In genomic region chr6:53563546-53564185, GRCm38 (mm10) we compare ENCODE assay signal across 29 mouse cellular contexts.
DNase-seq lines count a peak whose midpoint lies in the region; ATAC-seq lines count a peak whose summit lies in the region.
"Had no signal": no experiment of that assay in that cellular context is flagged by ENCODE, and none has a peak within 500 bp of the region (broad histone marks: within the 10 kb centered on the region; RNA-seq: fewer than 3 reads in every experiment).

No protein-coding gene starts in this region.

- ATAC-seq in stomach, embryonic 16.5 days (ENCODE audit: insufficient read depth, low FRiP score) = peak; percentile 25; the same call in 1 of the 2 replicates
- no peak for ATAC-seq in neural tube, embryonic 15.5 days (ENCODE audit: low FRiP score)
- ATAC-seq: intestine, embryonic 16.5 days had no signal

- peak; percentile 58 for DNase-seq in heart, adult 11 months
- DNase-seq in heart, postnatal 36 days = no peak
- DNase-seq in lung, postnatal 36 days = peak; percentile 30
- DNase-seq in lung, postnatal 25 days (ENCODE audit: low spot score) = no peak
- DNase-seq in embryonic facial prominence, embryonic 10.5 days (ENCODE audit: low spot score) = no peak
- DNase-seq in heart, adult 9 months (ENCODE audit: low spot score in 2 of 2) = no peak
- DNase-seq: adrenal gland, adult 8-10 months; cerebellum, adult 8-10 months; cerebellum, postnatal 25 days; gastrocnemius, postnatal 10 days; kidney, adult 8-10 months; kidney, postnatal 4 days; retina, postnatal 1 day; right cerebral cortex, postnatal 25 days; thymus, adult 18-20 months; thymus, postnatal 25 days had no signal

- H3K4me2 ChIP-seq in stomach, embryonic 16.5 days (ENCODE audit: low read depth, low read length) = no peak overlapping the region
- no peak overlapping the region for H3K4me2 ChIP-seq in neural tube, embryonic 15.5 days
- H3K4me2 ChIP-seq: embryonic facial prominence, embryonic 12.5 days; heart, embryonic 15.5 days; hindbrain, embryonic 12.5 days; liver, embryonic 11.5 days; midbrain, embryonic 12.5 days; neural tube, embryonic 13.5 days; stomach, embryonic 15.5 days had no signal

- H3K4me3 ChIP-seq in embryonic facial prominence, embryonic 10.5 days = no peak overlapping the region
- no peak overlapping the region for H3K4me3 ChIP-seq in stomach, embryonic 16.5 days (replicated peaks; ENCODE audit: low read length)
- no peak overlapping the region for H3K4me3 ChIP-seq in neural tube, embryonic 15.5 days (replicated peaks)
- H3K4me3 ChIP-seq: embryonic facial prominence, embryonic 12.5 days; erythroblast, embryonic 14.5 days; heart, adult 2 months; heart, embryonic 15.5 days; hindbrain, embryonic 12.5 days; midbrain, embryonic 12.5 days; neural tube, embryonic 13.5 days; stomach, embryonic 15.5 days had no signal

- H3K9me3 ChIP-seq in embryonic facial prominence, embryonic 10.5 days = no peaks in the 10 kb centered on the region
- no peaks in the 10 kb centered on the region for H3K9me3 ChIP-seq in stomach, embryonic 16.5 days (replicated peaks; ENCODE audit: control insufficient read depth, low read length)
- no peaks in the 10 kb centered on the region for H3K9me3 ChIP-seq in neural tube, embryonic 15.5 days (replicated peaks)
- H3K9me3 ChIP-seq: embryonic facial prominence, embryonic 12.5 days; heart, embryonic 15.5 days; hindbrain, embryonic 12.5 days; midbrain, embryonic 12.5 days; neural tube, embryonic 13.5 days; stomach, embryonic 15.5 days had no signal

- H3K9ac ChIP-seq in stomach, embryonic 16.5 days (ENCODE audit: low read length) = no peak overlapping the region
- no peak overlapping the region for H3K9ac ChIP-seq in neural tube, embryonic 15.5 days (replicated peaks)
- H3K9ac ChIP-seq: embryonic facial prominence, embryonic 12.5 days; heart, embryonic 15.5 days; hindbrain, embryonic 12.5 days; midbrain, embryonic 12.5 days; neural tube, embryonic 13.5 days; stomach, embryonic 15.5 days had no signal

- intact Hi-C loops in heart, postnatal 36 days (cut with DNase I) = no loop called here

- no peaks in the 10 kb centered on the region for H3K27me3 ChIP-seq in embryonic facial prominence, embryonic 10.5 days (replicated peaks; ENCODE audit: low read depth, poor library complexity, severe bottlenecking)
- no peaks in the 10 kb centered on the region for H3K27me3 ChIP-seq in stomach, embryonic 16.5 days (ENCODE audit: control insufficient read depth, insufficient read depth, low read length)
- H3K27me3 ChIP-seq in neural tube, embryonic 15.5 days (replicated peaks) = no peaks in the 10 kb centered on the region
- H3K27me3 ChIP-seq: embryonic facial prominence, embryonic 12.5 days; heart, embryonic 15.5 days; hindbrain, embryonic 12.5 days; midbrain, embryonic 12.5 days; neural tube, embryonic 13.5 days; stomach, embryonic 15.5 days had no signal

- H3K27ac ChIP-seq in embryonic facial prominence, embryonic 10.5 days (replicated peaks) = 0 out of 2 replicates have a peak overlapping the region, but pooled peaks have one; percentile 4
- H3K27ac ChIP-seq in stomach, embryonic 16.5 days (ENCODE audit: low read length) = 0 out of 2 replicates have a peak overlapping the region, but pooled peaks have one; percentile 8
- no peak overlapping the region for H3K27ac ChIP-seq in neural tube, embryonic 15.5 days (replicated peaks)
- H3K27ac ChIP-seq: heart, adult 2 months; heart, embryonic 15.5 days; hindbrain, embryonic 12.5 days; kidney, postnatal 0 days; midbrain, embryonic 12.5 days; neural tube, embryonic 13.5 days; stomach, embryonic 15.5 days had no signal

- 71% methylated on average over 16 of the region's 16 CpGs for WGBS in embryonic facial prominence, embryonic 10.5 days
- WGBS in stomach, embryonic 16.5 days = 52% methylated on average over 16 of the region's 16 CpGs
- WGBS in neural tube, embryonic 15.5 days = 76% methylated on average over 16 of the region's 16 CpGs

- no peaks in the 10 kb centered on the region for H3K36me3 ChIP-seq in embryonic facial prominence, embryonic 10.5 days (replicated peaks)
- H3K36me3 ChIP-seq in stomach, embryonic 16.5 days (ENCODE audit: control insufficient read depth, insufficient read depth, low read length) = no peaks in the 10 kb centered on the region
- H3K36me3 ChIP-seq in neural tube, embryonic 15.5 days = no peaks in the 10 kb centered on the region
- H3K36me3 ChIP-seq: embryonic facial prominence, embryonic 12.5 days; heart, embryonic 15.5 days; hindbrain, embryonic 12.5 days; midbrain, embryonic 12.5 days; neural tube, embryonic 13.5 days; stomach, embryonic 15.5 days had no signal

- peaks cover 49% of the 10 kb centered on the region for H3K4me1 ChIP-seq in embryonic facial prominence, embryonic 10.5 days
- H3K4me1 ChIP-seq in stomach, embryonic 16.5 days (ENCODE audit: control insufficient read depth, insufficient read depth, low read length) = peaks cover 11% of the 10 kb centered on the region; the same call in 1 of the 2 replicates
- no peaks in the 10 kb centered on the region for H3K4me1 ChIP-seq in neural tube, embryonic 15.5 days

Comparison
In these comparisons a context has a peak if more than half of its experiments do, and no peak if none do; other contexts are left out.
1. DNase-seq: peak in heart, adult 11 months (single experiment) and lung, postnatal 36 days (single experiment); none in heart, postnatal 36 days (0 of 2), lung, postnatal 25 days (single experiment), embryonic facial prominence, embryonic 10.5 days (single experiment) and heart, adult 9 months (0 of 2).